In genomic region chr15:96669721-96670120, GRCm38 (mm10) we compare ENCODE assay signal across 25 mouse cellular contexts.
"Had no signal": no experiment of that assay in that cellular context is flagged by ENCODE, and none has a peak within 500 bp of the region (broad histone marks: within the 10 kb centered on the region; RNA-seq: fewer than 3 reads in every experiment).

No protein-coding gene starts in this region.

- H3K9me3 ChIP-seq: heart, embryonic 10.5 days; heart, embryonic 12.5 days; hindbrain, embryonic 10.5 days; hindbrain, embryonic 12.5 days; intestine, embryonic 15.5 days; limb, embryonic 10.5 days; limb, embryonic 12.5 days had no signal

- DNase-seq: gastrocnemius, postnatal 14 days; gastrocnemius, postnatal 36 days; heart, adult 18-20 months; heart, postnatal 10 days; heart, postnatal 4 days; kidney, adult 18-20 months; kidney, adult 8-10 months; kidney, postnatal 10 days; kidney, postnatal 25 days; kidney, postnatal 4 days; liver had no signal

- ATAC-seq: hindbrain, embryonic 16.5 days; inflammation-experienced regulatory T-cells, adult 6 months; intestine, embryonic 15.5 days; intestine, postnatal 0 days had no signal

- H3K4me3 ChIP-seq: heart, embryonic 10.5 days; heart, embryonic 12.5 days; hindbrain, embryonic 10.5 days; hindbrain, embryonic 12.5 days; intestine, embryonic 15.5 days; layer of hippocampus, adult 2 months; left cerebral cortex, adult 2 months; limb, embryonic 10.5 days; limb, embryonic 12.5 days had no signal

- H3K4me1 ChIP-seq: hindbrain, embryonic 12.5 days; intestine, embryonic 15.5 days; limb, embryonic 12.5 days had no signal

- H3K27me3 ChIP-seq: heart, embryonic 12.5 days; hindbrain, embryonic 12.5 days; intestine, embryonic 15.5 days had no signal

- H3K9ac ChIP-seq: heart, embryonic 12.5 days; hindbrain, embryonic 12.5 days; hindbrain, embryonic 14.5 days; intestine, embryonic 15.5 days; limb, embryonic 12.5 days had no signal

- H3K4me2 ChIP-seq: heart, embryonic 12.5 days; hindbrain, embryonic 12.5 days; hindbrain, embryonic 14.5 days; intestine, embryonic 15.5 days; limb, embryonic 12.5 days; liver, embryonic 11.5 days had no signal

- H3K36me3 ChIP-seq: heart, embryonic 10.5 days; heart, embryonic 12.5 days; hindbrain, embryonic 10.5 days; hindbrain, embryonic 12.5 days; intestine, embryonic 15.5 days; limb, embryonic 10.5 days; limb, embryonic 12.5 days had no signal

- H3K27ac ChIP-seq: heart, embryonic 10.5 days; hindbrain, embryonic 10.5 days; hindbrain, embryonic 12.5 days; hindbrain, embryonic 14.5 days; intestine, embryonic 15.5 days; layer of hippocampus, adult 2 months; left cerebral cortex, adult 2 months; limb, embryonic 10.5 days; limb, embryonic 12.5 days had no signal
